Mouse (Mus musculus): ENCODE measurements around the gene Zbtb16. TPM values are rescaled to one million over a fixed set of nuclear protein-coding genes. Genes with fewer than 3 reads are reported as not detected.

Gene Zbtb16
- total and polyA plus RNA-seq, 3 experiments, result 0.04 to 0.72 TPM; not detected in 1

- TF ChIP-seq ZC3H11A (IDR thresholded peaks at IDR 0.05; ENCODE audit: low read depth, low read length), result no peak
- TF ChIP-seq SMC3 (IDR thresholded peaks at IDR 0.05; ENCODE audit: low read depth, low read length), result no peak
Observed at GRCm38 (mm10) chr9:48838346-48838745, 2.3 kb upstream of the Zbtb16 start (continued).

GRCm38 (mm10) chr9:48837181-48837580 is 1.2 kb upstream of the Zbtb16 start:
- Histone ChIP-seq H3K4me1 (ENCODE audit: control insufficient read depth in 1 of 2, insufficient read depth in 2 of 2, low read length in 2 of 2) (peaks cover 2 to 14% of the 10 kb centered on the region in 2 experiments; a peak in 3 of 4 replicates), H3K36me3 (ENCODE audit: control insufficient read depth in 1 of 2, insufficient read depth in 2 of 2, low read length in 2 of 2) (peaks cover 0 to 3% of the 10 kb centered on the region in 2 experiments; a peak in 1 of 4 replicates), H3K9me3 (replicated peaks; ENCODE audit: insufficient read depth, low read length) (no peaks in the 10 kb centered on the region), H3K9ac (ENCODE audit: control insufficient read depth, low read depth, low read length, poor library complexity, severe bottlenecking) (no peak overlapping the region), H3K27ac (ENCODE audit: control insufficient read depth, low read depth, low read length) (no peak overlapping the region), H3K27me3 (ENCODE audit: control insufficient read depth in 1 of 2, insufficient read depth in 2 of 2, low read length in 2 of 2) (peaks cover 0 to 9% of the 10 kb centered on the region in 2 experiments; a peak in 2 of 4 replicates), H3K4me3 (ENCODE audit: control insufficient read depth in 1 of 2, insufficient read depth in 1 of 2, low read depth in 2 of 2, low read length in 2 of 2) (no peak overlapping the region), H3K79me2 (ENCODE audit: control insufficient read depth, insufficient read depth, low read length, poor library complexity) (no peaks in the 10 kb centered on the region)
- no peak for DNase-seq (ENCODE audit: low read depth, low spot score)
- TF ChIP-seq HCFC1 (IDR thresholded peaks at IDR 0.05; ENCODE audit: low read depth, low read length) (no peak), USF1 (IDR thresholded peaks at IDR 0.05; ENCODE audit: low read depth, low read length) (no peak), TCF12 (IDR thresholded peaks at IDR 0.05; ENCODE audit: low read depth, low read length) (no peak), CHD2 (IDR thresholded peaks at IDR 0.05; ENCODE audit: low read length) (no peak), RAD21 (IDR thresholded peaks at IDR 0.05; ENCODE audit: low read depth, low read length) (peak; percentile 1; the same call in 1 of the 2 replicates), SMC3 (IDR thresholded peaks at IDR 0.05; ENCODE audit: low read depth, low read length) (no peak), MEF2A (IDR thresholded peaks at IDR 0.05; ENCODE audit: extremely low read depth, insufficient replicate concordance, low read depth, low read length, poor library complexity, severe bottlenecking) (no peak), MAFK (IDR thresholded peaks at IDR 0.05; ENCODE audit: borderline replicate concordance, low read depth, low read length) (no peak), CTCF (IDR thresholded peaks at IDR 0.05 in 2 of 3, conservative IDR thresholded peaks at IDR 0.05 in 1 of 3; ENCODE audit: control insufficient read depth in 1 of 3, insufficient read depth in 1 of 3, low read depth in 2 of 3, low read length in 3 of 3, poor library complexity in 1 of 3, severe bottlenecking in 1 of 3) (0 out of 6 replicates have a peak, but pooled peaks of 1 of the 3 experiments have one; percentile 14), GATA1 (IDR thresholded peaks at IDR 0.05; ENCODE audit: low read depth, low read length) (no peak), NRF1 (IDR thresholded peaks at IDR 0.05; ENCODE audit: insufficient read depth, low read depth, low read length, poor library complexity, severe bottlenecking) (no peak)

- TF ChIP-seq ZMIZ1 (IDR thresholded peaks at IDR 0.05; ENCODE audit: low read depth, low read length) (no peak), POLR2A (IDR thresholded peaks at IDR 0.05; ENCODE audit: control insufficient read depth in 1 of 2, insufficient read depth in 1 of 2, low read depth in 1 of 2, low read length in 2 of 2, poor library complexity in 1 of 2) (no peak), SIN3A (IDR thresholded peaks at IDR 0.05; ENCODE audit: low read length) (no peak), HCFC1 (IDR thresholded peaks at IDR 0.05; ENCODE audit: low read depth, low read length) (no peak), GABPA (IDR thresholded peaks at IDR 0.05; ENCODE audit: low read depth, low read length) (no peak)
- Histone ChIP-seq H3K4me1 (ENCODE audit: control insufficient read depth in 1 of 2, insufficient read depth in 2 of 2, low read length in 2 of 2) (peaks cover 2 to 14% of the 10 kb centered on the region in 2 experiments; a peak in 3 of 4 replicates), H3K27me3 (ENCODE audit: control insufficient read depth in 1 of 2, insufficient read depth in 2 of 2, low read length in 2 of 2) (peaks cover 0 to 9% of the 10 kb centered on the region in 2 experiments; a peak in 2 of 4 replicates)
Observed at GRCm38 (mm10) chr9:48836566-48836930, 526 bp upstream of the Zbtb16 start.

More at GRCm38 (mm10) chr9:48836566-48836930, 526 bp upstream of the Zbtb16 start:
- H3K4me3 ChIP-seq (ENCODE audit: control insufficient read depth in 1 of 2, insufficient read depth in 1 of 2, low read depth in 2 of 2, low read length in 2 of 2), result no peak overlapping the region
- H3K36me3 ChIP-seq (ENCODE audit: control insufficient read depth in 1 of 2, insufficient read depth in 2 of 2, low read length in 2 of 2), result peaks cover 0 to 3% of the 10 kb centered on the region in 2 experiments; a peak in 1 of 4 replicates
- no peak overlapping the region for H3K9ac ChIP-seq (ENCODE audit: control insufficient read depth, low read depth, low read length, poor library complexity, severe bottlenecking)
- DNase-seq (ENCODE audit: low read depth, low spot score), result no peak
- H3K79me2 ChIP-seq (ENCODE audit: control insufficient read depth, insufficient read depth, low read length, poor library complexity), result no peaks in the 10 kb centered on the region
- no peak overlapping the region for H3K27ac ChIP-seq (ENCODE audit: control insufficient read depth, low read depth, low read length)
- no peaks in the 10 kb centered on the region for H3K9me3 ChIP-seq (replicated peaks; ENCODE audit: insufficient read depth, low read length)
